Mouse (Mus musculus): Measurements from ENCODE around the gene Pla2g12b.

- TF ChIP-seq GATA1 (IDR thresholded peaks at IDR 0.05; ENCODE audit: borderline replicate concordance, low read length) (no peak), FLI1 (IDR thresholded peaks at IDR 0.05; ENCODE audit: low read length) (no peak)
Observed at GRCm38 (mm10) chr10:59444635-59445034, 41.2 kb downstream of the Pla2g12b start.

Measured in megakaryocyte, embryonic 14.5 days (primary cell).